Mouse (Mus musculus): Measurements from ENCODE around the gene Mpp3.

DNA sequence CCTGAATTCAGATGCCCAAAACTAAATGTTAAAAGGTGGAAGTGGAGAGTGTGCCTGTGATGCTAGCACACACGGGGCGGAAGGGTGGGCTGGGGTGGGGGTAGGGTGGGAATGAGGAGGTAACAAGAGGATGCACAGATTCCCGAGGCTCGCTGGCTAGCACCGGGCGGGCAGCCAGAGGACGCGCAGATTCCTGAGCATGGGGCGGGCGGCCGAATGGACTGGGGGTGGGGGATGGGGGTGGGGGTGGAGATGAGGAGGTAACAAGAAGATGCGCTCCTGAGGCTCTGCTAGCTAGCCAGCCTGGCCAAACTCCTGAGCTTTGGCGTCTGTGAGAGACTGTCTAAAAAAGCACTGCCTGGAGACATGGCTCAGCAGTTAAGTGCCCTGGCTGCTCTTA is 42.2 kb upstream of the Mpp3 start:
- TF ChIP-seq CTCF (IDR thresholded peaks at IDR 0.05; ENCODE audit: low read depth) (no peak), EP300 (optimal IDR thresholded peaks at IDR 0.05) (no peak)

Measured in stomach, postnatal 0 days (tissue).